Mouse (Mus musculus) limb, embryonic 14.5 days (tissue): ENCODE measurements at regions not wholly inside any gene's neighbourhood (a gene's known extent, or its start where the extent isn't known, plus 50 kb on each side); places are given as distances from the start of the nearest gene placed in this dataset.

Source experiments
- ATAC-seq: fragments of 200-750 bp; cut with Nextera tagmentation; 2 replicates; pipeline ENCODE4 v1.8.0; 2017; ENCODE audit warnings: low read depth, moderate number of reproducible peaks, moderate TSS enrichment; ENCODE audit not compliant: low FRiP score
- DNase-seq: peaks from one replicate; pipeline ENCODE4 v3.0.0-alpha.2; 2015; ENCODE audit warnings: low spot score
- H3K27ac ChIP-seq: fragments of 300-500 bp; sonication (generic); replicated peaks from 2 replicates; pipeline ENCODE4 v1.5.1; 2014; ENCODE audit warnings: low read depth, mild to moderate bottlenecking, low read length, moderate library complexity, mixed read lengths
- H3K27me3 ChIP-seq: fragments of 300-500 bp; sonication (generic); 2 replicates; pipeline ENCODE4 v1.6.1; 2014; ENCODE audit warnings: low read length, mixed read lengths; ENCODE audit not compliant: control insufficient read depth, insufficient read depth
- H3K36me3 ChIP-seq: fragments of 300-500 bp; sonication (generic); 2 replicates; pipeline ENCODE4 v1.6.1; 2014; ENCODE audit warnings: mild to moderate bottlenecking, low read length, moderate library complexity, mixed read lengths; ENCODE audit not compliant: control insufficient read depth, insufficient read depth
- H3K4me1 ChIP-seq: fragments of 300-500 bp; sonication (generic); 2 replicates; pipeline ENCODE4 v1.6.1; 2014; ENCODE audit warnings: antibody characterized with exemption, low read length, mixed read lengths; ENCODE audit not compliant: control insufficient read depth, insufficient read depth
- H3K4me2 ChIP-seq: fragments of 300-500 bp; sonication (generic); replicated peaks from 2 replicates; pipeline ENCODE4 v1.6.1; 2014; ENCODE audit warnings: low read depth, mild to moderate bottlenecking, low read length, moderate library complexity; ENCODE audit not compliant: severe bottlenecking
- H3K4me3 ChIP-seq: fragments of 300-500 bp; sonication (generic); replicated peaks from 2 replicates; pipeline ENCODE4 v1.5.1; 2014; ENCODE audit warnings: low read length
- H3K9ac ChIP-seq: fragments of 300-500 bp; sonication (generic); 2 replicates; pipeline ENCODE4 v1.6.1; 2014; ENCODE audit warnings: mild to moderate bottlenecking, low read depth, low read length, moderate library complexity; ENCODE audit not compliant: severe bottlenecking
- H3K9me3 ChIP-seq: fragments of 300-500 bp; sonication (generic); 2 replicates; pipeline ENCODE4 v1.6.1; 2016; ENCODE audit warnings: low read length; ENCODE audit not compliant: control insufficient read depth
- POLR2A ChIP-seq: fragments of 200-500 bp; IDR thresholded peaks from 2 replicates; pipeline ENCODE4 v1.8.0; 2012; ENCODE audit warnings: inconsistent platforms, mild to moderate bottlenecking, moderate library complexity, borderline replicate concordance; ENCODE audit not compliant: insufficient read depth, insufficient read length; ENCODE audit errors: extremely low read depth
- WGBS: fragments of 180-500 bp; shearing (Covaris S2); extraction: QIAGEN DNeasy Blood & Tissue Kit; methylation state at CpG from one replicate; pipeline ENCODE4 v1.1.7; 2014; 5-methylcytosine and 5-hydroxymethylcytosine counted together

DNA sequence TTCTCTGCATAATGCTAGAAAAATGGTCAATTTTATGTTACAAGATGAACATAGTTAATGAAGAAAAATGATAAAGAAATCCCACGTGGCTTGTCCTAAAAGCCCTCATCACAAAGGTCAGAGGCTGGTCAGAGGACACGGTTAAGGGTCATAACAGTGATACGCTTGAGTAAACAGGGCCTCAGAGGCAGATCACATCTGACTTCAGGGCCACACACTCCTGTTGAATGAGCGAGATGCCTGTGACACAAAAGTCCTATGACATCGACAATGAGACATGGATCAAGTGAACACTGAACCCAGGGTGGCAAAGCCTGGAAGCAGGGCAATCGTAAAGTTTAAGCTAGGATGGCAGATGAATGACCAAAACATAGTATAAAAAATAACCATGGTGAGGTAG lies 61.0 kb upstream of the Gm6993 start:
- H3K4me3 ChIP-seq = no peak overlapping the region
- DNase-seq = no peak
- no peak overlapping the region for H3K27ac ChIP-seq
- no peak for TF ChIP-seq POLR2A
- no peak overlapping the region for H3K4me2 ChIP-seq
- no peak overlapping the region for H3K9ac ChIP-seq
- peaks cover 3% of the 10 kb centered on the region; the same call in 1 of the 2 replicates for H3K4me1 ChIP-seq
- 68% methylated on average over 6 of the region's 6 CpGs for WGBS
- no peaks in the 10 kb centered on the region for H3K36me3 ChIP-seq
- H3K27me3 ChIP-seq = no peaks in the 10 kb centered on the region
- no peak for ATAC-seq
- no peaks in the 10 kb centered on the region for H3K9me3 ChIP-seq

DNA sequence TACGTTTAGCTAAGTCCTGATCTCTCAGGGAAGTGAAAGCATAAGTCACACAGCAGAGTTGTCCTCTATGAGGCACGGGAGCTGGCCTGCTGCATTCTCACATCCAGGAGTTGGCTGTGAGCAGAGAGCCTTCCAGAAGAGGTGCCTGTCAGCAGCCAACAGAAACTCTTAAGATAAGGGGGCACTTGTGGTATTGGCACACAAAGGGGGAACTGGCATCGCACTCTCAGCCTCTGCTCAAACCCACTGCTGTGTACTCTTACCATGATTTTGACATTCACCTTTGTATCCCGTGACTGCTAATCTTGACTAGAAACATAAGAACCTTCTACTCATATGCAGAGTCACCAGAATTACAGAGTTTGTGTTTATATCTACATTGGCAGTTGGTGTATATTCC lies 56.9 kb upstream of the Gm6993 start:
- Histone ChIP-seq H3K9me3 (no peaks in the 10 kb centered on the region), H3K27me3 (no peaks in the 10 kb centered on the region), H3K4me1 (peaks cover 17% of the 10 kb centered on the region), H3K9ac (no peak overlapping the region), H3K36me3 (no peaks in the 10 kb centered on the region), H3K27ac (no peak overlapping the region), H3K4me2 (no peak overlapping the region), H3K4me3 (no peak overlapping the region)
- WGBS = 75% methylated on average over 4 of the region's 4 CpGs
- DNase-seq (no peak), ATAC-seq (no peak)
- TF ChIP-seq POLR2A = no peak

DNA sequence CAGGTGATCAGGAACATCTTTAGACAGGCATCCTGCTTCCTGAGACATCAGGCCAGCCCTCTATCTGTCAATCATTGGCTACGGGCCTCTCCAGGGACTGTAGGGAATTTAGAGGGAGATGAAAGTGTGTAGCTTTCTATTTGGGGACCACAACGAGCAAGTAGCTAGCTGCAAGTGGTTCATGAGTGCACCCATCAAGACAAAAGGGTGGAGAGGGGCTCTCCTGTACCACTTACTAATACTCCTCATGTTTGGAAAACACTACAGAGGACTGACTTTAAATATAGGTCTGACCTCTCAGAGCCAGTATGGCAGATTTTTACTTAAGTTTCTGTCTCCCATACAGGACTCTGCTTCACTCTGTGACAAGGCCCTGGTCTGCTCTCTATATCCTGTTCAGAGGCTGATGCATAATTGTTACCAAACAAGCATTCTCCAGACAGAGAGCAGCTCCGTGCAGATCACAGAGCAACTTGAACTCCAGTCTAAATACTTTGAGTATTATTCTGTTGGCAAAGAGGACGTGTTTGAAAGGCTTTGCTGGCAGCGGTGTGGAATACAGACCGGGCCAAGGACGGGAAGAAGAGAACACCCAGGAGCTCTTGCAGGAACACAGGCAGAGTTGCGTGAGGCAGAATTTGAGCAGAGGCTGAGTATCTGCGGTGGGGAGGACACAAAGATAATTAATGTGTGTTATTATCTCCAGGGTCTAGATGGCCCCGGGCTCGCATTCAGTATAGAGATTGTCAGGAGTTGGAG lies 56.2 kb upstream of the Gm6993 start:
- Histone ChIP-seq H3K4me2 (0 out of 2 replicates have a peak overlapping the region, but pooled peaks have one; percentile 5), H3K27ac (peak overlapping the region; percentile 70)

GRCm38 (mm10) chr12:31185177-31185932 lies 55.2 kb upstream of the Gm6993 start:
- peak; percentile 77 for DNase-seq

More for the DNA sequence above, 56.2 kb upstream of the Gm6993 start:
- Histone ChIP-seq H3K4me1 (peaks cover 17% of the 10 kb centered on the region), H3K27me3 (no peaks in the 10 kb centered on the region), H3K4me3 (no peak overlapping the region), H3K9me3 (no peaks in the 10 kb centered on the region), H3K9ac (no peak overlapping the region), H3K36me3 (no peaks in the 10 kb centered on the region)
- 42% methylated on average over 11 of the region's 11 CpGs for WGBS
- DNase-seq (peak; percentile 38), ATAC-seq (no peak)
- TF ChIP-seq POLR2A = no peak

DNA sequence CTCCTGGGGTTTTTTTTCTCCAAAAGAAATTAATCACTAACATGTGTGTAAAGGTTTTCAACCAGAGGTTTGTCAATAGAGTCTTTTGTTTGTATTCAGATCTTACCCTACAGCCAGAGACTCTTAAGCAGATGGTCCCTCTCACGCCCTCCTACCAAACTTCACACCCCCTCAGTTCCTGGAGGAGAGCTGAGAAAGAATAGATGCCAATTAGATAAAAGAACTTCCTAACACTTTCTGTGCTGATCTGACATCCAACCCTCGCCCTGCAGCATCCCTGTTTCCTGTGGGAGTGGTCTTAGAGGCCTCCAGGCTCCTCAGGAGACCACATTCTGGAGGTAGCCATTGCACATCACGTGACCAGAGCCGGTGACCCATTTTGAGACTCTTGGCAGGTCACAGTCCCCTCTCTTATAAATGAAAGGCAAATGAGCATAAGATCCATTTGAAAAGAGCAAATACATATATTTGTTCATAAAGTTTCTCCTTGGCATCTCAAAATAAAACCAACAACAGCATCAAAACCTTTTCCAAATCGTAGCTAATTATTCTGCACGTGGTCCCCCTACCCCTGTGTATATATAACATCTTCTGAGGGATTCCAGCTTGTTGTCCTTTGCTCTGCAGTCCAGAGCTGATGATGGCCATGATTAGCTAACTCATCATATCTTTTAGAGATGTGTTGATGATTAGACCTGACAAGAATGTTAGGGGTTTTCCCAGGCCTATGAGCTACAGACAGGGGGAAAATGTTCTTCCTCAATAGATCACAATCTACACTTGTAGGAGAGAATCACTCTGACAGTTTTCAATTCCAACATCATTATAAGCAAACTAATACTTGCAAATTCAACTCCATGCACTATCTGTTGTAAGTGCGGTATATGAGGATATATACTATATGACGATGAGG lies 54.4 kb upstream of the Gm6993 start:
- Histone ChIP-seq H3K4me2 (no peak overlapping the region), H3K27me3 (no peaks in the 10 kb centered on the region), H3K36me3 (no peaks in the 10 kb centered on the region), H3K4me3 (no peak overlapping the region), H3K27ac (peak overlapping the region; percentile 70), H3K4me1 (peaks cover 24% of the 10 kb centered on the region), H3K9ac (no peak overlapping the region), H3K9me3 (no peaks in the 10 kb centered on the region)
- TF ChIP-seq POLR2A = no peak
- DNase-seq (no peak), ATAC-seq (0 out of 2 replicates have a peak, but pooled peaks have one; percentile 12)
- WGBS = 66% methylated on average over 8 of the region's 8 CpGs

More at GRCm38 (mm10) chr12:31185177-31185932, 55.2 kb upstream of the Gm6993 start:
- peak; percentile 74 for ATAC-seq
- Histone ChIP-seq H3K27ac (peak overlapping the region; percentile 70), H3K4me2 (0 out of 2 replicates have a peak overlapping the region, but pooled peaks have one; percentile 5), H3K9me3 (no peaks in the 10 kb centered on the region), H3K4me1 (peaks cover 17% of the 10 kb centered on the region), H3K36me3 (no peaks in the 10 kb centered on the region), H3K4me3 (no peak overlapping the region), H3K27me3 (no peaks in the 10 kb centered on the region), H3K9ac (no peak overlapping the region)
- WGBS = 29% methylated on average over 9 of the region's 9 CpGs
- no peak for TF ChIP-seq POLR2A
